15 mouse cellular contexts compared by ENCODE assay signal in genomic region chr12:55933417-55933816, GRCm38 (mm10).
DNase-seq lines count a peak whose midpoint lies in the region; ATAC-seq and TF ChIP-seq lines count a peak whose summit lies in the region.
"Had no signal": no experiment of that assay in that cellular context is flagged by ENCODE, and none has a peak within 500 bp of the region (broad histone marks: within the 10 kb centered on the region; RNA-seq: fewer than 3 reads in every experiment).

No protein-coding gene starts in this region.

- no peaks in the 10 kb centered on the region for H3K36me3 ChIP-seq in forebrain, embryonic 11.5 days (ENCODE audit: control insufficient read depth, insufficient read depth, low read length)
- H3K36me3 ChIP-seq in forebrain, embryonic 16.5 days (ENCODE audit: control insufficient read depth, insufficient read depth): no peaks in the 10 kb centered on the region
- no peaks in the 10 kb centered on the region for H3K36me3 ChIP-seq in ES-Bruce4 (ENCODE audit: control insufficient read depth, insufficient read depth, low read length, poor library complexity, severe bottlenecking)
- no peaks in the 10 kb centered on the region for H3K36me3 ChIP-seq in forebrain, embryonic 12.5 days (replicated peaks)
- H3K36me3 ChIP-seq: kidney, embryonic 15.5 days; limb, embryonic 13.5 days had no signal

- H3K4me1 ChIP-seq in forebrain, embryonic 11.5 days (replicated peaks; ENCODE audit: control insufficient read depth, insufficient read depth, low read length): peaks cover 3% of the 10 kb centered on the region; the same call in 1 of the 2 replicates
- H3K4me1 ChIP-seq in forebrain, embryonic 16.5 days (replicated peaks; ENCODE audit: control insufficient read depth, insufficient read depth, low read length): 0 out of 2 replicates have a peak, but pooled peaks cover 4% of the 10 kb centered on the region
- no peaks in the 10 kb centered on the region for H3K4me1 ChIP-seq in ES-Bruce4 (ENCODE audit: control insufficient read depth, insufficient read depth, low read length)
- peaks cover 11% of the 10 kb centered on the region for H3K4me1 ChIP-seq in forebrain, embryonic 12.5 days
- H3K4me1 ChIP-seq: kidney, embryonic 15.5 days; limb, embryonic 13.5 days had no signal

- no peak overlapping the region for H3K4me3 ChIP-seq in forebrain, embryonic 11.5 days (ENCODE audit: low read depth, low read length)
- H3K4me3 ChIP-seq in forebrain, embryonic 16.5 days (replicated peaks; ENCODE audit: low read length): no peak overlapping the region
- H3K4me3 ChIP-seq in ES-Bruce4 (ENCODE audit: low read depth, low read length): no peak overlapping the region
- H3K4me3 ChIP-seq in forebrain, embryonic 12.5 days (replicated peaks): no peak overlapping the region
- H3K4me3 ChIP-seq: kidney, embryonic 15.5 days; limb, embryonic 13.5 days had no signal

- H3K9ac ChIP-seq in forebrain, embryonic 11.5 days (ENCODE audit: low read length): no peak overlapping the region
- H3K9ac ChIP-seq in forebrain, embryonic 16.5 days (replicated peaks; ENCODE audit: low read depth, low read length): no peak overlapping the region
- no peak overlapping the region for H3K9ac ChIP-seq in ES-Bruce4 (ENCODE audit: low read depth, poor library complexity, severe bottlenecking)
- no peak overlapping the region for H3K9ac ChIP-seq in forebrain, embryonic 12.5 days
- H3K9ac ChIP-seq: kidney, embryonic 15.5 days; limb, embryonic 13.5 days had no signal

- peaks cover 4% of the 10 kb centered on the region for H3K27me3 ChIP-seq in forebrain, embryonic 11.5 days (ENCODE audit: control insufficient read depth, insufficient read depth, low read length)
- peaks cover 16% of the 10 kb centered on the region for H3K27me3 ChIP-seq in forebrain, embryonic 16.5 days (replicated peaks; ENCODE audit: control insufficient read depth, insufficient read depth, low read length)
- no peaks in the 10 kb centered on the region for H3K27me3 ChIP-seq in ES-Bruce4 (ENCODE audit: control insufficient read depth, insufficient read depth, low read length, poor library complexity, severe bottlenecking)
- peaks cover 41% of the 10 kb centered on the region for H3K27me3 ChIP-seq in forebrain, embryonic 12.5 days
- H3K27me3 ChIP-seq: kidney, embryonic 15.5 days; limb, embryonic 13.5 days had no signal

- TF ChIP-seq POLR2A in ES-Bruce4 (IDR thresholded peaks at IDR 0.05; ENCODE audit: insufficient read depth, low read length): no peak

- intact Hi-C loops in gastrocnemius, postnatal 36 days (cut with DNase I): no loop called here

- TF ChIP-seq EP300 in ES-Bruce4 (IDR thresholded peaks at IDR 0.05; ENCODE audit: insufficient read depth, low read depth, low read length): peak; percentile 23; the same call in 1 of the 2 replicates

- ATAC-seq in forebrain, embryonic 11.5 days (replicated peaks; ENCODE audit: low FRiP score): peak; percentile 78
- no peak for ATAC-seq in forebrain, embryonic 16.5 days
- peak; percentile 53; the same call in 1 of the 2 replicates for ATAC-seq in forebrain, embryonic 12.5 days (ENCODE audit: low FRiP score)

- peak; percentile 58 for DNase-seq in forebrain, embryonic 11.5 days (ENCODE audit: low spot score)
- peak; percentile 11 for DNase-seq in mesoderm, embryonic 11.5 days (ENCODE audit: low read depth, low spot score)
- DNase-seq in thymus, postnatal 14 days: no peak
- DNase-seq in liver: no peak
- no peak for DNase-seq in gastrocnemius, postnatal 36 days
- DNase-seq: cerebellum, postnatal 14 days; gastrocnemius, postnatal 25 days; heart, postnatal 4 days; lung, postnatal 4 days; thymus, adult 2 months had no signal

- no peak overlapping the region for H3K27ac ChIP-seq in forebrain, embryonic 11.5 days (ENCODE audit: low read depth, low read length)
- H3K27ac ChIP-seq in forebrain, embryonic 16.5 days (ENCODE audit: low read length): no peak overlapping the region
- H3K27ac ChIP-seq in ES-Bruce4 (ENCODE audit: insufficient read depth, low read length): no peak overlapping the region
- no peak overlapping the region for H3K27ac ChIP-seq in forebrain, embryonic 12.5 days
- H3K27ac ChIP-seq: kidney, embryonic 15.5 days; limb, embryonic 13.5 days had no signal

- WGBS in forebrain, embryonic 11.5 days: 15% methylated on average over 11 of the region's 11 CpGs
- WGBS in forebrain, embryonic 16.5 days: 5% methylated on average over 11 of the region's 11 CpGs
- WGBS in forebrain, embryonic 12.5 days: 7% methylated on average over 11 of the region's 11 CpGs

- no peak for TF ChIP-seq CTCF in ES-Bruce4 (IDR thresholded peaks at IDR 0.05; ENCODE audit: low read depth, low read length)

- no peaks in the 10 kb centered on the region for H3K9me3 ChIP-seq in forebrain, embryonic 11.5 days (ENCODE audit: control insufficient read depth, low read length)
- H3K9me3 ChIP-seq in forebrain, embryonic 16.5 days (ENCODE audit: control insufficient read depth, low read length): no peaks in the 10 kb centered on the region
- no peaks in the 10 kb centered on the region for H3K9me3 ChIP-seq in ES-Bruce4 (replicated peaks; ENCODE audit: control insufficient read depth, insufficient read depth, low read length, poor library complexity, severe bottlenecking)
- no peaks in the 10 kb centered on the region for H3K9me3 ChIP-seq in forebrain, embryonic 12.5 days
- H3K9me3 ChIP-seq: kidney, embryonic 15.5 days; limb, embryonic 13.5 days had no signal

- peak overlapping the region; percentile 5; the same call in 1 of the 2 replicates for H3K4me2 ChIP-seq in forebrain, embryonic 11.5 days (ENCODE audit: low read depth, low read length, severe bottlenecking)
- no peak overlapping the region for H3K4me2 ChIP-seq in forebrain, embryonic 16.5 days (ENCODE audit: low read length)
- peak overlapping the region; percentile 21 for H3K4me2 ChIP-seq in forebrain, embryonic 12.5 days
- H3K4me2 ChIP-seq: kidney, embryonic 15.5 days; limb, embryonic 13.5 days had no signal

Comparison
In these comparisons a context has a peak if more than half of its experiments do, and no peak if none do; other contexts are left out.
1. DNase-seq: peak in forebrain, embryonic 11.5 days (single experiment) and mesoderm, embryonic 11.5 days (single experiment); none in thymus, postnatal 14 days (single experiment), liver (single experiment) and gastrocnemius, postnatal 36 days (0 of 2).